Mouse (Mus musculus): ENCODE data around the gene Dlx1.

Gene Dlx1

GRCm38 (mm10) chr2:71528014-71528713, at the start of gene Dlx1:
TSS of gene Dlx1 (plus strand) at chr2:71528113.
- DNase-seq (ENCODE audit: low read depth, low spot score), result no peak

DNA sequence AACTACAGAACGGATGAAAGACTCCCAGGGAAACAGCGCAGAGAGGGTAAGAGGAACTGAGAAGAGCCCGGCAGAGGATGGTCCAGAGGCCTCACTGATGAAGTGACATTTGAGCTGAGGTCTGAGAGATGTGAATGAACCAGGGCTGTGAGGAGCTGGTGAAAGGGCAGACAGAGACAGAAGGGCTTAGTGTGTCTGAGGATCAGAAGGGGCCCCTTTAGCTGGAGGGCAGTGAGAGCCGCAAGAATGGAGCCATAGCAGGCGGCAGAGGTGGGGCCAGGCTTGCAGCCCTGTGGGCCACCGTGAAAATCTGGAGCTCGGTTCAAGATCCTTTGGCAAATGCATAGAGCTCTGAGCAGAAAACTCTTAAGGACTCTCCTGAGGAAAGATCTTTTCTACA, 48.0 kb upstream of the Dlx1 start:
- no peak for DNase-seq (ENCODE audit: low read depth, low spot score)

DNA sequence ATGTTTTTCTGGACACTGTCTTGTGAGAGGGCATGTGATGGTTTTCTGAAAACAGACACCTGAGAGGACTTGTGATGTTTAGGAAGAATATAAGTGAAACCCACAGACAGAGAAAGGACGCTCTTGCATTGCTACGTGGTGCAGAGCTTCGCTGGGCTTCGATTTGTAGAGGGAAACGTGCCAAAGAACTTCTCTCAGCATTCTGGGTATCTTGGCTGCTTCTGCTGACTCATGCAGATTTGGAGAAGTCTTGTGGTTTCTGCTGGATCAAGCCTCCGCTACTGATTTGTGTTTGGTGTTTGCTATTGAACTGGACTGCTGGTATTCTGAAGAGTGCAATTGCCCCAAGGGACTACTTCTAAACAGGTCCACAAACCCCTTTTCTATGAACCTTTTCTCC, 46.1 kb upstream of the Dlx1 start:
- no peak for DNase-seq (ENCODE audit: low read depth, low spot score)

GRCm38 (mm10) chr2:71483046-71483716, 44.7 kb upstream of the Dlx1 start:
- DNase-seq (ENCODE audit: low read depth, low spot score), result peak; percentile 57

DNA sequence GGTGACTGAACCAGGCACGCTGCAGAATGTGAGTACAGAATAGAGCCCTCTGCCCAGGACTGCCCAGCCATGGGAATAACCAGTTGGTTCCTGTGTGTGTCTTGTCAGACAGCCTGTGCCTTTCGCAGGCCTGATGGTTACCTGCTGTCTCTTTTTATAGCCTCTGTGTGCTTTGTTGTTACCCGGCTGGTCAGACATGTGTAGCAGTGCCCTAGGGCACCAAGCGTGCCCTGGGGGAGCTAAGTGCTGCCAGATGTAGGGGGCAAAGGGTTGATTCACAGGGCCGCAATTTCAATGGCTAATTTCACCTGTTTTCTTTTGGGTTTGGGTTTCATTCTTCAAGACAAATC, 44.2 kb upstream of the Dlx1 start:
- no peak for DNase-seq (ENCODE audit: low read depth, low spot score)

DNA sequence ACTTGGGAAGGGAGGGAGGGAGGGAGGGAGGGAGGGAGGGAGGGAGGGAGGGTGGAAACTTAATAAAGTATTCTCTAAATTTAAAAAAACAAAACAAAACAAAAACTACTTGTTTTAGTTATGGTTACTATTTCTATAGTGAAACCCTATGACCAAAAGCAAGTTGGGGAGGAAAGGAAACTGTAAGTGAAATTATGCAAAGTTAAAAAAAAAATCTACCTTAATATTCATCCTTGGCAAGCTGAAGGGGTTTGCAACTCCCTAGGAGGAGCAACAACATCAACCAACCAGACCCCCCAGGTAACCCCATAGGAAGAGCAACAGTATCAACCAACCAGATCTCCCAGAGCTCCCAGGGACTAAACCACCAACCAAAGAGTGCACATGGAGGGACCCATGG, 36.6 kb upstream of the Dlx1 start:
- DNase-seq (ENCODE audit: low read depth, low spot score), result no peak

DNA sequence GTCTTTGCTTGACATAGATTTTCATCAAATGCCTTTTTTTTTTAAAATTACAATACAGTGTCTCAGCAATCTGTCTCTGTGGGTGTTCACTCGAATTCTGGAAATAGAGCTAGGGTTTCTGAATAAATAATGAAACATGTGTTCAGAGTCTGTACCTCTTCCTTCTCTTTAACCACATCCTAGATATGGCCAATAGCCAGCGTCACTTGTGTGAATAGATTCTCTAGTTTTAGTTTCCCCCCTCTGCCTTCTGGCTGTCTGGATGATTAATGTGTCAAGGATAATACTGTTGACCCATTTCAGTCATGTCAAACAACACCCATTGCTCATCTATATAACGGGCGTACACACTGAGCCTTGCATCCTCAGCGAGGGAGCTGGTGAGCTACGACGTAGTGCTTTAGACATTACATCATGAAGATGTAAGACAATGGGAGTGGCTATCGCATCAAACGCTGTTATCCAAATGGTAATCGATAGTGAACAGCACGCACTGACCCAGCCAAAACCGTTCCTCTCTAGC, 34.7 kb upstream of the Dlx1 start:
- DNase-seq (ENCODE audit: low read depth, low spot score), result peak; percentile 34

DNA sequence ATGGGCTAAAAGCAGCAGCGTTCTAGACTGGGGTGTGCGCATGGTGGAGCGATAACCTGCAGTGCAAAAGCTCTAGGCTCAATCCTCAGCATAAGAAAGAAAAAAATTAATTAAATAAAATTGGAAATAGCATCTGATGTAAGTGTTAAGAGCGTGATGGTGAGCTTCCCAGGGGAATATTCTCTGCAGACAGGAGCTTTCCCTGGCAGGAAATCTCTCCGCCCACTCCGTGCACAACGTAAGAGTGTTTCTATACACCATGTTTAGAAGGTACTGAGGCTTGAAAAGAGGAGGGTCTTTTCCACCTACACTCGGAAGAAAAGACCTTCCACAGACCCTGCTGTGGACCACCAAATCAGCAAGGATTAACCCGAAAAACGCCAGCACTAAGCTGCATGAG, 33.4 kb upstream of the Dlx1 start:
- peak; percentile 71 for DNase-seq (ENCODE audit: low read depth, low spot score)

DNA sequence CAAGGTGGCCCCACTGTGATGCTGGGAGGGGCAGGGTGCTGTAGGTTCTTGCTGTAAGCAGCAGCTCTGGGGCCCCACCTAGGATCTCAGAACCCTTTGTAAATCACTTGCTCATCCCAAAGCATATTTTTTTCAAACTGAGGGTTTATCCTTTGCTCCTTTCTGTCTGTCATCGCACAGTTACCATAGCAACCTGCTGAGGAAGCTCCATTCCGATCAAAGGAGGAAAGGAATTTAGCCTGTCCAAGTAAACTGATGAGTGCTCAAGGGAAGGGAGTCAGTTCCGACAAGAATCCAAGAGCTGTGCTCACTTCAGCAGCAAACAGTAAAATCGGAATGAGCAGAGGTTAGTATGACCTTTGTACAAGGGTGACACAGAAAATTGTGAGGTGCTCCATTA, 32.9 kb upstream of the Dlx1 start:
- DNase-seq (ENCODE audit: low read depth, low spot score), result peak; percentile 39

GRCm38 (mm10) chr2:71497175-71497574, 30.7 kb upstream of the Dlx1 start:
- no peak for DNase-seq (ENCODE audit: low read depth, low spot score)

- no peak for DNase-seq (ENCODE audit: low read depth, low spot score)
These were observed 28.4 kb upstream of the Dlx1 start for GRCm38 (mm10) chr2:71499276-71500230.

- DNase-seq (ENCODE audit: low read depth, low spot score), result no peak
These were observed 23.1 kb upstream of the Dlx1 start for GRCm38 (mm10) chr2:71504852-71505251.

- no peak for DNase-seq (ENCODE audit: low read depth, low spot score)
These were observed 16.7 kb upstream of the Dlx1 start for GRCm38 (mm10) chr2:71511209-71511608.

GRCm38 (mm10) chr2:71512326-71512725, 15.6 kb upstream of the Dlx1 start:
- DNase-seq (ENCODE audit: low read depth, low spot score), result no peak

DNA sequence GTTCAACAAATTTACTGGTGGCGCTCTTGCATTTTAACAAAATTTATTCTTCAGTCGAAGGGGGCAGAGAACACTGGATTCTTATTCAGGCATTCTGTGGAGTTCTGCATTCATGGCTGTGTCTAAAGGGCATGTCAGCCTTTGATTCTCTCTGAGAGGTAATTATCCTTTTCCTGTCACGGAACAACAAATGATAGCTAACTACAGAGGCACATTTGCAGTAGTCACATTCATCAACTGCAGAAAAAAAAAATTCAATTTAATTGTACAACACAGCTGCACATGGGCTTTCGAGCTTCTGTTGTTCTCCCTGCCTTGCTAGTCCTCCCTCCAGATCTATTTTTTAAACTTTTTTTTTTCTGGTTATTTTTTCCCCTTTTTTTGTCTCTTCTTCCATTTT, 10.9 kb upstream of the Dlx1 start:
- DNase-seq (ENCODE audit: low read depth, low spot score), result peak; percentile 57

DNA sequence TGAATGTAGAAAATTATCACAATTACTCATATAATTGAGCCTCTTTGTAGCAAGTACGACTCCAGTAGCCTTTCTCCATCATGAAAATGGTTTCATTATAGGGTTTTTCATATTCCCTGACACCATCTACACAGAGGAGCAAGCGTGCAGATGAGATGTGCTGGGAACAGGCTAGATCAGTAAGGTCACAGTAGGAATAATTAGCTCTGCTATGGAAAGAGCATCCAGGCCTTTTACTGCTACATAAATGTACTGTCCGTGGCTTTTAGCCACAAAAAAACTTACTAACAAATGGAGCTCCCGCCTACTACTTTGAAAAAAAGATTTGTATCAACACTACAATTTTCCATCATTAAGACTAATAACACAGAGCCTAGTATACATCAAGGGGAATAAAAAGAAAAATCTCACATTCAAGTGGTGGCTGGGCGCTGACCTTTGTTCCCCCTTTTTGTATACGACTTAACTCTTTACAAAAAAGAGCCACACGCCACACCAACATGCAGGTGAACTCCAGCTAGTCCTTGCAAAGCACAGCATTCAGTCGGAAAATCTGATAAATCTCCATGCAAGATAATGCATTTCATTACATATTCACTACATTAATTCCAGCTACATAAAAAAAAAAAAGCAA, 10.3 kb upstream of the Dlx1 start:
- DNase-seq (ENCODE audit: low read depth, low spot score), result no peak

- no peak for DNase-seq (ENCODE audit: low read depth, low spot score)
These were observed 5.0 kb upstream of the Dlx1 start for GRCm38 (mm10) chr2:71522871-71523270.

DNA sequence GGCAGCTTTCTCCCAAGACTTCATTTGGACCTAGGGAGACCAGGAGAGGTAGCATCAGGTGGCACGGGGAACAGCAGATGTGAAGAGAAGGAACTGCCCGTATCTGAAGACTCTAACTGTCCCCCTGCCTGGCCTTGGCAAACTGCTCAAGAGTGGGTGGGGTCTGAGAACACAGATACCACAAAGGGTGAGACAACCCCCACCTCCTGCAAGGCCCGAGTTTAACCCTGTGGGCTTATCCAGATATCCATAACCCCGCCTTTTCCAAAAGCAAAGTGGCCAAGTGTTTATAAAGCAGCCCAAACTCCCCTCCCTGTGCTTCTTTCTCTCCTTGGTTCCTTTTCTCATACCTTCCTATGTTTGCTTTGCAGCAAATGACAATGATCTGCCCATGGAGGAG, 4.5 kb upstream of the Dlx1 start:
- DNase-seq (ENCODE audit: low read depth, low spot score), result no peak

DNA sequence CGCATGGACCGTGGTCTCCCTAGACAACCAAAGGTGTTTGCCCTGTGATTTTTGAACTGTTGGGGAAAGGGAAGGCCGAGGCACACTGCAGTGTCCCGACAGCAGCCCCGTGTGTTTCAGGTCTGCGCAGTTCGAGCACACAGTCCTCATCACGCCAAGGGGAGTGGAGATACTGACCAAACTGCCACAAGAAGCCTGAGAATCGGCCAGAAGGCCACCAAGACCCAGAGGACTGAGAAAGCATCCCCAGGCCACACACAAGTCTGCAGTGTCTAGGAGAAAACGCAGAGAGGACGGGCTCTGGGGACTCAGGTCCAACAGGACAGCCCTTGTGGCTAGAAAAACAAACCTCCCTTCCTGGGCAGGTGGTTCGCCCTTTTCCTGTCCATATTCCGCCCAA, 3.1 kb upstream of the Dlx1 start:
- DNase-seq (ENCODE audit: low read depth, low spot score), result no peak

DNA sequence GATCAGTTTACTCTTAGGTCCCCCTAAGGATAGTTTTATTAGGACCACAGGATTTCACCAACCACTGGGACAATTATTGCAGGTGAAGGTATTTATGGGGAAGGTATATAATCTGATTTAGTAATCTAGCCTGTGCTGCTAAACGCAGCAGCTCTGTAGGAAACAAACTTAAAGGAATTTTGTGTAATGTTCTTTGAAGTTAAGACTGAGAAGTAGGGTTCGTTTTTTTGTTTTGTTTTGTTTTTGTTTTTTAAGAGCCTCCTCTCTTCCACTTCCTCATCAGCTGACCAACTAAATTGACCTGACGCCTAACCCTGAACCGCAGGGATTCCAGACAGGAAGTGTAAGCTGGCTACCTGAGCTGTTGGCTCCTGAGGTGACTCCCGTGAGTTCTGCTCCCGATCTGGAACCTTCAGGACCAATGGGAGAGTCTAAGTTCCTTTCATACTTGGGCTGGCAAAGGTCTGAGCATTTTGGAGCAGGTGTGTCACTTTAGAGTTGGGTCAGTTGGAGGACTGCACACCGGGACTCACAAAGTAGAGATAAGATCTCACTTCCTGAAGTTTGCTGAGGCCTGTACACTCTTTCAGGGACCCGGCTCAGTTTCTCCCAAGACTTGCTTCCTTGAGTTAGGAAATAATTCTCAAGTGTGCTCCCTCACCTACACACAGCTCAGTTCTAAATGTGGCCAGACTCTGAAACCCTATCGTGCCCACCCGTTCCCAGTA, 1.2 kb upstream of the Dlx1 start:
- DNase-seq (ENCODE audit: low read depth, low spot score), result no peak

Measured in brain, adult 2 months (tissue).